ENCODE assay signal across 8 mouse cellular contexts in the genomic region with DNA sequence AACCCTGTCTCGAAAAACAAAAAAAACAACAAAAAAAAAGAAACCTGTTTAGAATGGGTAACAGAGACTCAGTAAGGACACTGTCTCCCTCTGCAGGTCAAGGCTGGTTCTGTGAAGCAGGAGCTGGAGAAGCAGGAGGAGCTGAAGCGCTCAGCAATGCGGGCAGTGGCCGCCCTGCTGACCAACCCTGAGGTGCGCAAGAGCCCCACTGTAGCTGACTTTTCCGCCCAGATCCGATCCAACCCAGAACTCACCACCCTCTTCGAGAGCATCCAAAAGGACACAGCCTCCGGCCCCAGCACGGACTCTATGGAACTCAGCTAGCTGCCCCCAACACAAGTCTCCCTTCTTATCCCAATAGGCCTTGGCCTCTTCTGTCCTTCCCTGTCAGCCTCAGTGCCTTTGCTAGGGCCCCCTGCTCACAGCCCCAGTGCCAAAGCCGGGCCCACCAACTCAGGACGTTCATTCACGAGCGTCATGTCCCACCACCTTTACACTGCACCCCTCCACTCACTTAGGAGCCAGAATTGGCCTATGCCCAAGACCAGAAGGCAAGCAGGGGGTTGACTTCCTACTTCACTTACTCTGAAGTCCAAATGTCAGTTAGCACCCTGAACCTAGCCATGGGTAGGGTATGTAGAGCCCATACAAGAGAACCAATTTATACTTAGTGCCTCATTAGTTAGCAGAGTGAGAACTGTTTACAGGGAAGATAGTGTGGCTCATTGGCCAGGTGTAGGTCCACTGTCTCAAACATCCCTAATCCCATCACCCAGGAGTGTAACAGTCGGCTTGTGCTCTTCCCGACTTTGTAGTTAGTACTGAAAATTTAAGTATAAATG. TPM values are rescaled to one million over a fixed set of nuclear protein-coding genes. Genes with fewer than 3 reads are reported as not detected.
DNase-seq lines count a peak whose midpoint lies in the region; ATAC-seq and TF ChIP-seq lines count a peak whose summit lies in the region.

No protein-coding gene starts in this region.

- no peaks in the 10 kb centered on the region for H3K27me3 ChIP-seq in forebrain, postnatal 0 days (ENCODE audit: insufficient read depth, low read length)
- H3K27me3 ChIP-seq in lung, embryonic 14.5 days (ENCODE audit: insufficient read depth, low read length) = no peaks in the 10 kb centered on the region

- ATAC-seq in forebrain, postnatal 0 days = peak; percentile 65
- ATAC-seq in lung, embryonic 14.5 days (ENCODE audit: insufficient read depth) = peak; percentile 65

- no peak overlapping the region; the same call in 1 of the 2 replicates for H3K27ac ChIP-seq in forebrain, postnatal 0 days (ENCODE audit: low read depth, low read length)
- no peak overlapping the region for H3K27ac ChIP-seq in layer of hippocampus, adult 2 months
- no peak overlapping the region for H3K27ac ChIP-seq in lung, embryonic 14.5 days (ENCODE audit: low read depth)

- WGBS in forebrain, postnatal 0 days = 44% methylated on average over 16 of the region's 16 CpGs
- WGBS in lung, embryonic 14.5 days = 43% methylated on average over 16 of the region's 16 CpGs

- H3K9ac ChIP-seq in forebrain, postnatal 0 days = no peak overlapping the region
- H3K9ac ChIP-seq in lung, embryonic 14.5 days = no peak overlapping the region

- H3K4me3 ChIP-seq in forebrain, postnatal 0 days (ENCODE audit: low read depth, low read length) = no peak overlapping the region
- no peak overlapping the region for H3K4me3 ChIP-seq in layer of hippocampus, adult 2 months
- H3K4me3 ChIP-seq in lung, embryonic 14.5 days (ENCODE audit: low read depth, low read length) = no peak overlapping the region

- no peak overlapping the region for H3K4me2 ChIP-seq in forebrain, postnatal 0 days (ENCODE audit: low read depth)
- H3K4me2 ChIP-seq in lung, embryonic 14.5 days = no peak overlapping the region

- H3K36me3 ChIP-seq in forebrain, postnatal 0 days (ENCODE audit: insufficient read depth) = peaks cover 71% of the 10 kb centered on the region
- H3K36me3 ChIP-seq in lung, embryonic 14.5 days (ENCODE audit: insufficient read depth) = peaks cover 87% of the 10 kb centered on the region

- peak; percentile 74 for TF ChIP-seq CTCF in forebrain, postnatal 0 days (IDR thresholded peaks at IDR 0.05; ENCODE audit: low read depth)
- peak; percentile 83 for TF ChIP-seq CTCF in layer of hippocampus, adult 2 months (conservative IDR thresholded peaks at IDR 0.05)
- TF ChIP-seq CTCF in lung, embryonic 14.5 days (IDR thresholded peaks at IDR 0.05; ENCODE audit: low read depth) = peak; percentile 80

- H3K4me1 ChIP-seq in forebrain, postnatal 0 days (ENCODE audit: insufficient read depth) = peaks cover 9% of the 10 kb centered on the region
- peaks cover 5% of the 10 kb centered on the region; the same call in 1 of the 2 replicates for H3K4me1 ChIP-seq in lung, embryonic 14.5 days (ENCODE audit: insufficient read depth)

- H3K9me3 ChIP-seq in forebrain, postnatal 0 days (ENCODE audit: low read length) = no peaks in the 10 kb centered on the region
- no peaks in the 10 kb centered on the region for H3K9me3 ChIP-seq in lung, embryonic 14.5 days (ENCODE audit: low read depth, low read length)

- peak; percentile 83 for DNase-seq in MN1 (ENCODE audit: low spot score)
- DNase-seq in cerebellum, adult 11 months = peak; percentile 61
- DNase-seq in forebrain, postnatal 0 days = peak; percentile 66
- DNase-seq in heart, postnatal 4 days = peak; percentile 89
- DNase-seq in layer of hippocampus, adult 2 months (ENCODE audit: low spot score in 2 of 2) = peak; percentile 64 to 67
- peak; percentile 92 for DNase-seq in lung, embryonic 14.5 days
- DNase-seq in retina, postnatal 1 day = peak; percentile 78
- peak; percentile 79 for DNase-seq in thymus, postnatal 4 days

RNA-seq across cellular contexts. Expression of gene Rpl32, which starts 4.8 kb away (rescaled TPM):
- 1,524 and 2,855 TPM in 2 replicates for total RNA-seq in forebrain, postnatal 0 days (2014; rRNA removed)
- 1,212 and 1,517 TPM in 2 replicates for polyA plus RNA-seq in forebrain, postnatal 0 days (2015; fragmentation: Nextera tagmentation; extraction: Ambion mirVana)
- 1,000 to 10,000 TPM; 1,006 to 1,007 TPM for total RNA-seq in heart, postnatal 4 days (2021)
- total RNA-seq in layer of hippocampus, adult 2 months (2021) = 100 to 1,000 TPM; 488 to 493 TPM
- 2,372 and 2,581 TPM in 2 replicates for polyA plus RNA-seq in lung, embryonic 14.5 days (2014; fragmentation: Nextera tagmentation; extraction: Ambion mirVana)

RNA-seq across cellular contexts. Expression of gene Cand2, which starts 29.4 kb away (rescaled TPM):
- total RNA-seq in forebrain, postnatal 0 days (2014; rRNA removed) = 5.2 and 6.6 TPM in 2 replicates
- 2.9 and 4.2 TPM in 2 replicates for polyA plus RNA-seq in forebrain, postnatal 0 days (2015; fragmentation: Nextera tagmentation; extraction: Ambion mirVana)
- 10 to 100 TPM; 74.1 to 74.2 TPM for total RNA-seq in heart, postnatal 4 days (2021)
- 1 to 10 TPM; 3.2 to 4.0 TPM for total RNA-seq in layer of hippocampus, adult 2 months (2021)
- polyA plus RNA-seq in lung, embryonic 14.5 days (2014; fragmentation: Nextera tagmentation; extraction: Ambion mirVana) = 38.3 and 46.3 TPM in 2 replicates

RNA-seq across cellular contexts. Expression of gene Efcab12, which starts 34.5 kb away (rescaled TPM):
- 2.4 and 4.4 TPM in 2 replicates for total RNA-seq in forebrain, postnatal 0 days (2014; rRNA removed)
- 1.4 and 1.7 TPM in 2 replicates for polyA plus RNA-seq in forebrain, postnatal 0 days (2015; fragmentation: Nextera tagmentation; extraction: Ambion mirVana)
- under 1 TPM; 0.88 to 0.90 TPM for total RNA-seq in heart, postnatal 4 days (2021)
- total RNA-seq in layer of hippocampus, adult 2 months (2021) = 1 to 10 TPM; 3.9 to 4.5 TPM
- 0.80 and 0.87 TPM in 2 replicates for polyA plus RNA-seq in lung, embryonic 14.5 days (2014; fragmentation: Nextera tagmentation; extraction: Ambion mirVana)

RNA-seq across cellular contexts. Expression of gene Tmem40, which starts 41.6 kb away (rescaled TPM):
- total RNA-seq in forebrain, postnatal 0 days (2014; rRNA removed) = 0.38 and 1.4 TPM in 2 replicates
- 0.73 and 1.1 TPM in 2 replicates for polyA plus RNA-seq in forebrain, postnatal 0 days (2015; fragmentation: Nextera tagmentation; extraction: Ambion mirVana)
- under 1 TPM in 1 of 2 experiments, not detected in 1; 0.54 TPM for total RNA-seq in heart, postnatal 4 days (2021)
- total RNA-seq in layer of hippocampus, adult 2 months (2021) = under 1 TPM; 0.42 to 0.44 TPM
- polyA plus RNA-seq in lung, embryonic 14.5 days (2014; fragmentation: Nextera tagmentation; extraction: Ambion mirVana) = 2.2 and 2.4 TPM in 2 replicates

RNA-seq across cellular contexts. Expression of gene Mbd4, which starts 49.4 kb away (rescaled TPM):
- total RNA-seq in forebrain, postnatal 0 days (2014; rRNA removed) = 6.6 and 6.7 TPM in 2 replicates
- 4.3 and 6.8 TPM in 2 replicates for polyA plus RNA-seq in forebrain, postnatal 0 days (2015; fragmentation: Nextera tagmentation; extraction: Ambion mirVana)
- total RNA-seq in heart, postnatal 4 days (2021) = 1 to 10 TPM; 3.4 to 3.8 TPM
- total RNA-seq in layer of hippocampus, adult 2 months (2021) = 1 to 10 TPM; 6.3 to 6.8 TPM
- 17.1 and 20.1 TPM in 2 replicates for polyA plus RNA-seq in lung, embryonic 14.5 days (2014; fragmentation: Nextera tagmentation; extraction: Ambion mirVana)
